Mouse (Mus musculus) CD4-positive, CD25-positive, alpha-beta regulatory T cell (primary cell): ENCODE data around the gene Usp17lc. TPM values are rescaled to one million over a fixed set of nuclear protein-coding genes. Genes with fewer than 3 reads are reported as not detected.

Experiments used
- polyA plus RNA-seq: library from polyadenylated mRNA; unstranded; fragments of 100-300 nt; shearing (Covaris generic); gene quantifications from one replicate; pipeline ENCODE4 v1.2.1, GENCODE M21; 2017

Usp17lc gene
- polyA plus RNA-seq = not detected

GRCm38 (mm10) chr7:103414772-103415171 lies at the start of gene Usp17lc:
Usp17lc (plus strand) TSS chr7:103415072.

GRCm38 (mm10) chr7:103386077-103386476 lies 28.8 kb upstream of the Usp17lc start, which contains the start of gene Olfr603:
Olfr603 (minus strand) TSS chr7:103386177.

GRCm38 (mm10) chr7:103445339-103445738 lies 30.5 kb downstream of the Usp17lc start, which contains the start of gene Olfr605:
Olfr605 (minus strand) TSS chr7:103445439.

GRCm38 (mm10) chr7:103448746-103449145 lies 33.9 kb downstream of the Usp17lc start, which contains the start of gene Olfr606:
Olfr606 (plus strand) TSS chr7:103449046.

Other genes with a start within 250 kb of the Usp17lc start
- gene Olfr591, start 236.7 kb upstream of the Usp17lc start, polyA plus RNA-seq = not detected
- gene Olfr592, start 230.3 kb upstream of the Usp17lc start, polyA plus RNA-seq = not detected
- gene Olfr593, start 203.2 kb upstream of the Usp17lc start, polyA plus RNA-seq = not detected
- gene Olfr594, start 198.1 kb upstream of the Usp17lc start, polyA plus RNA-seq = not detected
- not detected for gene Usp17ld, start 162.6 kb upstream of the Usp17lc start, polyA plus RNA-seq
- gene Olfr596, start 109.4 kb upstream of the Usp17lc start, polyA plus RNA-seq = not detected
- 0.11 TPM for gene Olfr597, start 98.8 kb upstream of the Usp17lc start, polyA plus RNA-seq
- gene Olfr598, start 91.5 kb upstream of the Usp17lc start, polyA plus RNA-seq = not detected
- gene Olfr599, start 79.2 kb upstream of the Usp17lc start, polyA plus RNA-seq = not detected
- gene Olfr600, start 65.4 kb upstream of the Usp17lc start, polyA plus RNA-seq = 0.19 TPM
- gene Olfr601, start 52.4 kb upstream of the Usp17lc start, polyA plus RNA-seq = 0.16 TPM
- gene Olfr603, start 28.9 kb upstream of the Usp17lc start, polyA plus RNA-seq = not detected
- not detected for gene Olfr605, start 30.4 kb downstream of the Usp17lc start, polyA plus RNA-seq
- not detected for gene Olfr606, start 34.0 kb downstream of the Usp17lc start, polyA plus RNA-seq
- gene Olfr607, start 49.1 kb downstream of the Usp17lc start, polyA plus RNA-seq = 0.07 TPM
- gene Olfr608, start 54.8 kb downstream of the Usp17lc start, polyA plus RNA-seq = not detected
- not detected for gene Olfr609, start 83.0 kb downstream of the Usp17lc start, polyA plus RNA-seq
- gene Olfr610, start 97.0 kb downstream of the Usp17lc start, polyA plus RNA-seq = not detected
- gene Olfr611, start 105.8 kb downstream of the Usp17lc start, polyA plus RNA-seq = not detected
- not detected for gene Olfr612, start 127.6 kb downstream of the Usp17lc start, polyA plus RNA-seq
- not detected for gene Olfr613, start 133.0 kb downstream of the Usp17lc start, polyA plus RNA-seq
- not detected for gene Olfr615, start 141.0 kb downstream of the Usp17lc start, polyA plus RNA-seq
- not detected for gene Olfr616, start 154.1 kb downstream of the Usp17lc start, polyA plus RNA-seq
- not detected for gene Olfr617, start 158.0 kb downstream of the Usp17lc start, polyA plus RNA-seq
- not detected for gene Olfr618, start 175.0 kb downstream of the Usp17lc start, polyA plus RNA-seq
- not detected for gene Olfr619, start 185.5 kb downstream of the Usp17lc start, polyA plus RNA-seq
- gene Olfr620, start 197.5 kb downstream of the Usp17lc start, polyA plus RNA-seq = 0.11 TPM
- not detected for gene Olfr622, start 227.6 kb downstream of the Usp17lc start, polyA plus RNA-seq
- not detected for gene Olfr623, start 248.6 kb downstream of the Usp17lc start, polyA plus RNA-seq